Mouse (Mus musculus): ENCODE measurements at regions not wholly inside any gene's neighbourhood (a gene's known extent, or its start where the extent isn't known, plus 50 kb on each side); places are given as distances from the start of the nearest gene placed in this dataset.
A peak's percentile ranks its signal among the peaks of the same experiment; 100 is the strongest.

GRCm38 (mm10) chr5:39181028-39181427 lies 304.4 kb upstream of the Clnk start:
- no peak for ATAC-seq (replicated peaks; ENCODE audit: poor library complexity)

GRCm38 (mm10) chr5:39177891-39178290 lies 301.3 kb upstream of the Clnk start:
- ATAC-seq (replicated peaks; ENCODE audit: poor library complexity): no peak

- ATAC-seq (replicated peaks; ENCODE audit: poor library complexity): no peak
These were observed 300.3 kb upstream of the Clnk start for GRCm38 (mm10) chr5:39176906-39177305.

GRCm38 (mm10) chr5:39173491-39173890 lies 296.9 kb upstream of the Clnk start:
- no peak for ATAC-seq (replicated peaks; ENCODE audit: poor library complexity)

- ATAC-seq (replicated peaks; ENCODE audit: poor library complexity): no peak
These were observed 283.0 kb upstream of the Clnk start for GRCm38 (mm10) chr5:39159651-39160050.

GRCm38 (mm10) chr5:39155763-39156162 lies 279.2 kb upstream of the Clnk start:
- ATAC-seq (replicated peaks; ENCODE audit: poor library complexity): peak; percentile 39; the same call in 1 of the 2 replicates

GRCm38 (mm10) chr5:39153291-39153794 lies 276.7 kb upstream of the Clnk start:
- ATAC-seq (replicated peaks; ENCODE audit: poor library complexity): no peak

- no peak for ATAC-seq (replicated peaks; ENCODE audit: poor library complexity)
These were observed 275.3 kb upstream of the Clnk start for GRCm38 (mm10) chr5:39151917-39152316.

- ATAC-seq (replicated peaks; ENCODE audit: poor library complexity): peak; percentile 58
These were observed 274.3 kb upstream of the Clnk start for GRCm38 (mm10) chr5:39150891-39151290.

GRCm38 (mm10) chr5:39145658-39146057 lies 269.0 kb upstream of the Clnk start:
- ATAC-seq (replicated peaks; ENCODE audit: poor library complexity): no peak

- no peak for ATAC-seq (replicated peaks; ENCODE audit: poor library complexity)
These were observed 267.6 kb upstream of the Clnk start for GRCm38 (mm10) chr5:39144225-39144624.

GRCm38 (mm10) chr5:39143648-39144047 lies 267.0 kb upstream of the Clnk start:
- no peak for ATAC-seq (replicated peaks; ENCODE audit: poor library complexity)

GRCm38 (mm10) chr5:39138375-39138774 lies 261.8 kb upstream of the Clnk start:
- ATAC-seq (replicated peaks; ENCODE audit: poor library complexity): no peak

- ATAC-seq (replicated peaks; ENCODE audit: poor library complexity): no peak
These were observed 252.3 kb upstream of the Clnk start for GRCm38 (mm10) chr5:39128931-39129330.

GRCm38 (mm10) chr5:39126833-39127232 lies 250.2 kb upstream of the Clnk start:
- ATAC-seq (replicated peaks; ENCODE audit: poor library complexity): no peak

GRCm38 (mm10) chr5:39126270-39126691 lies 249.7 kb upstream of the Clnk start:
- no peak for ATAC-seq (replicated peaks; ENCODE audit: poor library complexity)

- no peak for ATAC-seq (replicated peaks; ENCODE audit: poor library complexity)
These were observed 233.7 kb upstream of the Clnk start for GRCm38 (mm10) chr5:39110336-39110735.

GRCm38 (mm10) chr5:39109526-39109925 lies 232.9 kb upstream of the Clnk start:
- ATAC-seq (replicated peaks; ENCODE audit: poor library complexity): no peak

GRCm38 (mm10) chr5:39099113-39099512 lies 222.5 kb upstream of the Clnk start:
- peak; percentile 55 for ATAC-seq (replicated peaks; ENCODE audit: poor library complexity)

GRCm38 (mm10) chr5:39094875-39095274 lies 218.3 kb upstream of the Clnk start:
- ATAC-seq (replicated peaks; ENCODE audit: poor library complexity): no peak

- ATAC-seq (replicated peaks; ENCODE audit: poor library complexity): no peak
These were observed 200.1 kb upstream of the Clnk start for GRCm38 (mm10) chr5:39076555-39077178.

GRCm38 (mm10) chr5:39069683-39070082 lies 193.1 kb upstream of the Clnk start:
- no peak for ATAC-seq (replicated peaks; ENCODE audit: poor library complexity)

GRCm38 (mm10) chr5:39063061-39063460 lies 186.4 kb upstream of the Clnk start:
- no peak for ATAC-seq (replicated peaks; ENCODE audit: poor library complexity)

Measured in megakaryocyte progenitor cell, adult 5-6 weeks (primary cell).